ENCODE assay signal across 9 mouse cellular contexts in the genomic region with DNA sequence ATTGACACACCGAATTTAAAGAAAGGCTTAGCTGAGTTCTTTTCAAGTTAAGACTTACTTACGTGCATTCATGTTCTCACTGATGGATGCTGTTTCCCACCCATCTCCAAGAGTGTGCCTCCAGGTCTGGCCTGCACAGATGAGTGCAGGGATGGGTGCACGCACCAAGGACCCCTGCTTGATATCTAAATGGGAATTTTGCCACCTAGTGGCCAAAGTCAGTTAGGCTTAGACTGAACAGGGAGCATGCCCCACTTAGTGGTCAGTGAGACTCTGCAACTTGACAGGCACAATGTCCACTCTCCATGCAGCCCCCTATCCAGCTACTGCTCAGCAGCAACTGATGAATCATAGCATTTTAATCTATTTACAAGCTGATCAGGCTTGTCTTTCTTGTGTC. TPM values are rescaled to one million over a fixed set of nuclear protein-coding genes. Genes with fewer than 3 reads are reported as not detected.
A peak's percentile ranks its signal among the peaks of the same experiment; 100 is the strongest.
DNase-seq lines count a peak whose midpoint lies in the region; ATAC-seq and TF ChIP-seq lines count a peak whose summit lies in the region.
"Had no signal": no experiment of that assay in that cellular context is flagged by ENCODE, and none has a peak within 500 bp of the region (broad histone marks: within the 10 kb centered on the region; RNA-seq: fewer than 3 reads in every experiment).

No protein-coding gene starts in this region.

- no peak overlapping the region for H3K4me2 ChIP-seq in heart, embryonic 11.5 days
- no peak overlapping the region for H3K4me2 ChIP-seq in hindbrain, embryonic 16.5 days (ENCODE audit: low read length)
- H3K4me2 ChIP-seq in stomach, embryonic 15.5 days = no peak overlapping the region
- H3K4me2 ChIP-seq: embryonic facial prominence, embryonic 12.5 days had no signal

- H3K36me3 ChIP-seq in heart, adult 2 months (ENCODE audit: control insufficient read depth, insufficient read depth, low read length) = no peaks in the 10 kb centered on the region
- no peaks in the 10 kb centered on the region for H3K36me3 ChIP-seq in heart, embryonic 11.5 days (ENCODE audit: control insufficient read depth, insufficient read depth, low read length)
- H3K36me3 ChIP-seq in ES-Bruce4 (ENCODE audit: control insufficient read depth, insufficient read depth, low read length, poor library complexity, severe bottlenecking) = no peaks in the 10 kb centered on the region
- no peaks in the 10 kb centered on the region for H3K36me3 ChIP-seq in hindbrain, embryonic 16.5 days (ENCODE audit: control insufficient read depth, insufficient read depth, low read length)
- H3K36me3 ChIP-seq in stomach, embryonic 15.5 days = 0 out of 2 replicates have a peak, but pooled peaks cover under 1% of the 10 kb centered on the region
- H3K36me3 ChIP-seq: embryonic facial prominence, embryonic 12.5 days had no signal

- ATAC-seq in heart, embryonic 11.5 days (replicated peaks; ENCODE audit: insufficient number of reproducible peaks, low FRiP score, low TSS enrichment) = no peak; the same call in 1 of the 2 replicates
- peak; percentile 64; the same call in 1 of the 2 replicates for ATAC-seq in hindbrain, embryonic 16.5 days
- ATAC-seq in stomach, embryonic 15.5 days (ENCODE audit: insufficient read depth, low FRiP score, low read depth) = peak; percentile 71

- no peak overlapping the region for H3K27ac ChIP-seq in heart, adult 2 months
- H3K27ac ChIP-seq in heart, embryonic 11.5 days (ENCODE audit: low read depth, low read length) = no peak overlapping the region
- no peak overlapping the region for H3K27ac ChIP-seq in ES-Bruce4 (ENCODE audit: insufficient read depth, low read length)
- H3K27ac ChIP-seq in hindbrain, embryonic 16.5 days (ENCODE audit: low read depth, low read length) = no peak overlapping the region
- peak overlapping the region; percentile 44 for H3K27ac ChIP-seq in stomach, embryonic 15.5 days
- H3K27ac ChIP-seq: embryonic facial prominence, embryonic 12.5 days had no signal

- no peaks in the 10 kb centered on the region for H3K27me3 ChIP-seq in heart, adult 2 months (ENCODE audit: control insufficient read depth, insufficient read depth, low read length)
- H3K27me3 ChIP-seq in heart, embryonic 11.5 days (ENCODE audit: control insufficient read depth, insufficient read depth, low read length) = no peaks in the 10 kb centered on the region
- no peaks in the 10 kb centered on the region for H3K27me3 ChIP-seq in ES-Bruce4 (ENCODE audit: control insufficient read depth, insufficient read depth, low read length, poor library complexity, severe bottlenecking)
- no peaks in the 10 kb centered on the region for H3K27me3 ChIP-seq in hindbrain, embryonic 16.5 days (replicated peaks; ENCODE audit: control insufficient read depth, insufficient read depth, low read length)
- no peaks in the 10 kb centered on the region for H3K27me3 ChIP-seq in stomach, embryonic 15.5 days (replicated peaks)
- H3K27me3 ChIP-seq: embryonic facial prominence, embryonic 12.5 days had no signal

- WGBS in heart, adult 2 months = 63% methylated on average over 3 of the region's 3 CpGs
- 49% methylated on average over 3 of the region's 3 CpGs for WGBS in heart, embryonic 11.5 days (ENCODE audit: insufficient replicate concordance)
- 53% methylated on average over 3 of the region's 3 CpGs for WGBS in hindbrain, embryonic 16.5 days
- WGBS in stomach, embryonic 15.5 days = 45% methylated on average over 3 of the region's 3 CpGs

- H3K4me1 ChIP-seq in heart, adult 2 months (ENCODE audit: control insufficient read depth, insufficient read depth, low read length) = no peaks in the 10 kb centered on the region
- H3K4me1 ChIP-seq in heart, embryonic 11.5 days (ENCODE audit: control insufficient read depth, insufficient read depth, low read length) = no peaks in the 10 kb centered on the region
- no peaks in the 10 kb centered on the region for H3K4me1 ChIP-seq in ES-Bruce4 (ENCODE audit: control insufficient read depth, insufficient read depth, low read length)
- no peaks in the 10 kb centered on the region for H3K4me1 ChIP-seq in hindbrain, embryonic 16.5 days (ENCODE audit: control insufficient read depth, insufficient read depth, low read depth, low read length)
- no peaks in the 10 kb centered on the region for H3K4me1 ChIP-seq in stomach, embryonic 15.5 days
- H3K4me1 ChIP-seq: embryonic facial prominence, embryonic 12.5 days had no signal

- no peak overlapping the region for H3K9ac ChIP-seq in heart, adult 2 months (ENCODE audit: low read depth, low read length)
- H3K9ac ChIP-seq in heart, embryonic 11.5 days (ENCODE audit: low read depth, low read length) = no peak overlapping the region
- no peak overlapping the region for H3K9ac ChIP-seq in ES-Bruce4 (ENCODE audit: low read depth, poor library complexity, severe bottlenecking)
- no peak overlapping the region for H3K9ac ChIP-seq in hindbrain, embryonic 16.5 days (ENCODE audit: low read depth, low read length)
- no peak overlapping the region for H3K9ac ChIP-seq in stomach, embryonic 15.5 days
- H3K9ac ChIP-seq: embryonic facial prominence, embryonic 12.5 days had no signal

- H3K9me3 ChIP-seq in heart, embryonic 11.5 days (replicated peaks; ENCODE audit: control insufficient read depth, low read length) = no peaks in the 10 kb centered on the region
- H3K9me3 ChIP-seq in ES-Bruce4 (replicated peaks; ENCODE audit: control insufficient read depth, insufficient read depth, low read length, poor library complexity, severe bottlenecking) = no peaks in the 10 kb centered on the region
- no peaks in the 10 kb centered on the region for H3K9me3 ChIP-seq in hindbrain, embryonic 16.5 days (ENCODE audit: control insufficient read depth, low read length)
- no peaks in the 10 kb centered on the region for H3K9me3 ChIP-seq in stomach, embryonic 15.5 days
- H3K9me3 ChIP-seq: embryonic facial prominence, embryonic 12.5 days had no signal

- intact Hi-C loops in heart, adult 2 months (cut with DNase I) = loop anchor here (1.0 kb wide), 1 partner anchor 298 kb away; no protein-coding TSS in a partner anchor

- no peak for TF ChIP-seq EP300 in heart, adult 2 months (IDR thresholded peaks at IDR 0.05; ENCODE audit: insufficient read depth, low read depth, low read length)
- TF ChIP-seq EP300 in ES-Bruce4 (IDR thresholded peaks at IDR 0.05; ENCODE audit: insufficient read depth, low read depth, low read length) = no peak

- DNase-seq in heart, adult 2 months = peak; percentile 15 to 20
- DNase-seq in c-Kit-positive CD71-positive TER-119-positive erythroid progenitor cells, embryonic 14.5 days (ENCODE audit: low spot score) = peak; percentile 34
- peak; percentile 58 for DNase-seq in lung, postnatal 10 days
- no peak for DNase-seq in urinary bladder, postnatal 10 days (ENCODE audit: low spot score)

- no peaks in the 10 kb centered on the region for H3K79me2 ChIP-seq in heart, adult 2 months (replicated peaks; ENCODE audit: control insufficient read depth, insufficient read depth, low read length)

- no peak for TF ChIP-seq POLR2A in heart, adult 2 months (IDR thresholded peaks at IDR 0.05; ENCODE audit: insufficient read depth, low read depth, low read length)
- no peak for TF ChIP-seq POLR2A in ES-Bruce4 (IDR thresholded peaks at IDR 0.05; ENCODE audit: insufficient read depth, low read length)

- H3K4me3 ChIP-seq in heart, adult 2 months = no peak overlapping the region
- no peak overlapping the region for H3K4me3 ChIP-seq in heart, embryonic 11.5 days (ENCODE audit: low read depth, low read length)
- no peak overlapping the region for H3K4me3 ChIP-seq in ES-Bruce4 (ENCODE audit: low read depth, low read length)
- H3K4me3 ChIP-seq in hindbrain, embryonic 16.5 days (ENCODE audit: low read length) = no peak overlapping the region
- no peak overlapping the region for H3K4me3 ChIP-seq in stomach, embryonic 15.5 days (replicated peaks)
- H3K4me3 ChIP-seq: embryonic facial prominence, embryonic 12.5 days had no signal

- peak; percentile 79 for TF ChIP-seq CTCF in heart, adult 2 months (IDR thresholded peaks at IDR 0.05)
- peak; percentile 78 for TF ChIP-seq CTCF in ES-Bruce4 (IDR thresholded peaks at IDR 0.05; ENCODE audit: low read depth, low read length)

RNA-seq across cellular contexts. Expression of gene Dnajb6, which starts 47.8 kb away (rescaled TPM):
- 10 to 100 TPM; 71.0 to 78.4 TPM for total RNA-seq in heart, adult 2 months (2021)
- polyA plus RNA-seq in heart, adult 2 months (2012; rRNA removed) = 34.0 and 39.3 TPM in 2 replicates
- polyA plus RNA-seq in heart, embryonic 11.5 days (2014; fragmentation: Nextera tagmentation; extraction: Ambion mirVana) = 110 and 115 TPM in 2 replicates
- 198 and 208 TPM in 2 replicates for polyA plus RNA-seq in ES-Bruce4 (2011; ENCODE audit: insufficient read depth, insufficient read length, low read depth, missing spikeins)
- 286 TPM in 2 replicates for polyA plus RNA-seq in hindbrain, embryonic 16.5 days (2015; fragmentation: Nextera tagmentation; extraction: Ambion mirVana)
- 130 and 141 TPM in 2 replicates for polyA plus RNA-seq in stomach, embryonic 15.5 days (2015; fragmentation: Nextera tagmentation; extraction: Ambion mirVana)

RNA-seq across cellular contexts. Expression of gene Gm5129, which starts 48.1 kb away (rescaled TPM):
- not detected for total RNA-seq in heart, adult 2 months (2021)
- polyA plus RNA-seq in heart, adult 2 months (2012; rRNA removed) = not detected in 2 replicates
- not detected in 2 replicates for polyA plus RNA-seq in heart, embryonic 11.5 days (2014; fragmentation: Nextera tagmentation; extraction: Ambion mirVana)
- not detected in 2 replicates for polyA plus RNA-seq in ES-Bruce4 (2011; ENCODE audit: insufficient read depth, insufficient read length, low read depth, missing spikeins)
- polyA plus RNA-seq in hindbrain, embryonic 16.5 days (2015; fragmentation: Nextera tagmentation; extraction: Ambion mirVana) = not detected in 2 replicates
- polyA plus RNA-seq in stomach, embryonic 15.5 days (2015; fragmentation: Nextera tagmentation; extraction: Ambion mirVana) = not detected in 2 replicates
- polyA plus RNA-seq: embryonic facial prominence, embryonic 12.5 days had no signal
